In genomic region chr5:140829081-140829910, GRCm38 (mm10) we compare ENCODE assay signal across 8 mouse cellular contexts. TPM values are rescaled to one million over a fixed set of nuclear protein-coding genes. Genes with fewer than 3 reads are reported as not detected.
A peak's percentile ranks its signal among the peaks of the same experiment; 100 is the strongest.
DNase-seq lines count a peak whose midpoint lies in the region; ATAC-seq and TF ChIP-seq lines count a peak whose summit lies in the region.

No protein-coding gene starts in this region.

- H3K36me3 ChIP-seq in CH12.LX (replicated peaks in 1 of 2; ENCODE audit: control insufficient read depth in 1 of 2, insufficient read depth in 1 of 2, low read length in 1 of 2), result peaks cover 0 to 5% of the 10 kb centered on the region in 2 experiments
- 0 out of 2 replicates have a peak, but pooled peaks cover 6% of the 10 kb centered on the region for H3K36me3 ChIP-seq in forebrain, embryonic 12.5 days (replicated peaks)
- H3K36me3 ChIP-seq in midbrain, embryonic 16.5 days (ENCODE audit: control insufficient read depth, insufficient read depth, low read length), result no peaks in the 10 kb centered on the region

- TF ChIP-seq POLR2A in CH12.LX (IDR thresholded peaks at IDR 0.05; ENCODE audit: low read depth, low read length), result no peak

- peak overlapping the region; percentile 53 to 70 (median 65) for H3K4me3 ChIP-seq in CH12.LX (replicated peaks in 1 of 3; ENCODE audit: low read depth in 2 of 3, low read length in 2 of 3, poor library complexity in 1 of 3)
- H3K4me3 ChIP-seq in forebrain, embryonic 12.5 days (replicated peaks), result peak overlapping the region; percentile 77
- H3K4me3 ChIP-seq in midbrain, embryonic 16.5 days (ENCODE audit: low read depth, low read length), result peak overlapping the region; percentile 83

- 0 out of 2 replicates have a peak, but pooled peaks have one; percentile 0 for ATAC-seq in forebrain, embryonic 12.5 days (ENCODE audit: low FRiP score)
- ATAC-seq in midbrain, embryonic 16.5 days, result 0 out of 2 replicates have a peak, but pooled peaks have one; percentile 1

- dilution Hi-C loops in CH12.LX (cut with MboI; ENCODE audit: extremely low pct_ligation_motif_present, extremely low pct_unique_long_range_greater_than_20kb, low sequenced_read_pairs), result no loop called here

- H3K27ac ChIP-seq in CH12.LX (ENCODE audit: insufficient read depth, low read depth), result no peak overlapping the region
- H3K27ac ChIP-seq in forebrain, embryonic 12.5 days, result 0 out of 2 replicates have a peak overlapping the region, but pooled peaks have one; percentile 61
- H3K27ac ChIP-seq in midbrain, embryonic 16.5 days (ENCODE audit: low read length), result peak overlapping the region; percentile 79

- H3K9me3 ChIP-seq in CH12.LX (replicated peaks; ENCODE audit: low read length), result no peaks in the 10 kb centered on the region
- H3K9me3 ChIP-seq in forebrain, embryonic 12.5 days, result no peaks in the 10 kb centered on the region
- H3K9me3 ChIP-seq in midbrain, embryonic 16.5 days (replicated peaks; ENCODE audit: control insufficient read depth, low read length, poor library complexity, severe bottlenecking), result no peaks in the 10 kb centered on the region

- TF ChIP-seq RAD21 in CH12.LX (IDR thresholded peaks at IDR 0.05; ENCODE audit: low read depth, low read length), result peak; percentile 1

- in situ Hi-C loops in CH12.LX (cut with MboI; ENCODE audit: low pct_ligation_motif_present, low pct_unique_long_range_greater_than_20kb, low sequenced_read_pairs), result loop anchor here (5.0 to 25.0 kb wide), 2 partner anchors 57 to 1483 kb away; no protein-coding TSS in a partner anchor

- no peak for TF ChIP-seq EP300 in CH12.LX (IDR thresholded peaks at IDR 0.05; ENCODE audit: low read length)

- peak in 1 of 2 experiments; percentile 10; a peak in 1 of 4 replicates for TF ChIP-seq CTCF in CH12.LX (conservative IDR thresholded peaks at IDR 0.05 in 1 of 2, IDR thresholded peaks at IDR 0.05 in 1 of 2; ENCODE audit: low read depth in 2 of 2, low read length in 2 of 2)

- WGBS in forebrain, embryonic 12.5 days, result 38% methylated on average over 18 of the region's 18 CpGs
- WGBS in midbrain, embryonic 16.5 days, result 37% methylated on average over 18 of the region's 18 CpGs

- H3K27me3 ChIP-seq in CH12.LX (replicated peaks), result peaks cover 1% of the 10 kb centered on the region
- H3K27me3 ChIP-seq in forebrain, embryonic 12.5 days, result peaks cover 6% of the 10 kb centered on the region; the same call in 1 of the 2 replicates
- no peaks in the 10 kb centered on the region for H3K27me3 ChIP-seq in midbrain, embryonic 16.5 days (ENCODE audit: control insufficient read depth, insufficient read depth, low read depth, low read length)

- H3K4me2 ChIP-seq in CH12.LX (ENCODE audit: insufficient read depth, low read depth, poor library complexity, severe bottlenecking), result peak overlapping the region; percentile 35
- peak overlapping the region; percentile 96 for H3K4me2 ChIP-seq in forebrain, embryonic 12.5 days
- peak overlapping the region; percentile 95 for H3K4me2 ChIP-seq in midbrain, embryonic 16.5 days (ENCODE audit: low read length)

- DNase-seq in adrenal gland, adult 8-10 months, result peak; percentile 66
- no peak for DNase-seq in adrenal gland, adult 18-20 months (ENCODE audit: low spot score in 2 of 2)
- no peak for DNase-seq in CH12.LX (ENCODE audit: extremely low read depth)
- DNase-seq in kidney, postnatal 25 days, result peak; percentile 54
- no peak for DNase-seq in frontal cortex, postnatal 10 days (ENCODE audit: low spot score in 2 of 2)
- no peak for DNase-seq in right cerebral cortex, postnatal 36 days (ENCODE audit: low spot score in 2 of 2)

- peaks cover 10 to 27% of the 10 kb centered on the region in 2 experiments for H3K4me1 ChIP-seq in CH12.LX (ENCODE audit: control insufficient read depth in 1 of 2, insufficient read depth in 2 of 2)
- peaks cover 32% of the 10 kb centered on the region for H3K4me1 ChIP-seq in forebrain, embryonic 12.5 days
- peaks cover 33% of the 10 kb centered on the region for H3K4me1 ChIP-seq in midbrain, embryonic 16.5 days (ENCODE audit: control insufficient read depth, insufficient read depth, low read length)

- no peaks in the 10 kb centered on the region; the same call in 1 of the 2 replicates for H3K79me2 ChIP-seq in CH12.LX (replicated peaks; ENCODE audit: control insufficient read depth, extremely low read depth, insufficient read depth, poor library complexity, severe bottlenecking)

- H3K9ac ChIP-seq in CH12.LX (ENCODE audit: insufficient read depth, low read depth), result peak overlapping the region; percentile 18
- peak overlapping the region; percentile 70 for H3K9ac ChIP-seq in forebrain, embryonic 12.5 days
- H3K9ac ChIP-seq in midbrain, embryonic 16.5 days (ENCODE audit: low read depth, low read length), result peak overlapping the region; percentile 82

TF ChIP-seq in CH12.LX, 34 proteins besides CTCF, POLR2A, EP300 and RAD21:
- TF ChIP-seq E2F4 (IDR thresholded peaks at IDR 0.05; ENCODE audit: insufficient replicate concordance, low read depth, low read length) (no peak), SMC3 (IDR thresholded peaks at IDR 0.05; ENCODE audit: low read depth, low read length) (no peak), PAX5 (IDR thresholded peaks at IDR 0.05; ENCODE audit: low read length) (no peak)
TF ChIP-seq in CH12.LX: peak in this region for 0.

RNA-seq across cellular contexts. Expression of gene Gna12, which starts 0.9 kb away (rescaled TPM):
- total RNA-seq in adrenal gland, adult 8-10 months (2022), result 100 to 1,000 TPM; 135 to 173 (median 141) TPM
- 100 to 1,000 TPM; 106 to 124 TPM for total RNA-seq in adrenal gland, adult 18-20 months (2021)
- total RNA-seq in CH12.LX (2012; rRNA removed) (13.8 and 15.8 TPM in 2 replicates), CH12.LX (2014; rRNA removed) (9.9 and 11.5 TPM in 2 replicates)
- polyA plus RNA-seq in CH12.LX (2012; ENCODE audit: insufficient read length, low read depth), result 12.9 and 15.4 TPM in 2 replicates
- 11.8 and 23.9 TPM in 2 replicates for polyA plus RNA-seq in forebrain, embryonic 12.5 days (2016; fragmentation: Nextera tagmentation; extraction: Ambion mirVana)
- 9.3 and 11.0 TPM in 2 replicates for polyA plus RNA-seq in midbrain, embryonic 16.5 days (2015; fragmentation: Nextera tagmentation; extraction: Ambion mirVana)

Comparison
In these comparisons a context has a peak if more than half of its experiments do, and no peak if none do; other contexts are left out.
1. DNase-seq: peak in adrenal gland, adult 8-10 months (single experiment) and kidney, postnatal 25 days (2 of 2); none in adrenal gland, adult 18-20 months (0 of 2), CH12.LX (single experiment), frontal cortex, postnatal 10 days (0 of 2) and right cerebral cortex, postnatal 36 days (0 of 2).
2. H3K4me2 ChIP-seq: peak in every context shown above with its lines; median percentile 96 in forebrain, embryonic 12.5 days; 95 in midbrain, embryonic 16.5 days; 35 in CH12.LX.
3. H3K9ac ChIP-seq: peak in every context shown above with its lines; median percentile 82 in midbrain, embryonic 16.5 days; 70 in forebrain, embryonic 12.5 days; 18 in CH12.LX.
4. RNA of gene Gna12, which starts 0.9 kb away (total RNA-seq): 135 to 173 TPM in adrenal gland, adult 8-10 months and 106 to 124 TPM in adrenal gland, adult 18-20 months; 9.9 to 15.8 TPM in CH12.LX; every median in the first group is over 4 times any median in the second.
5. Peak in every context shown above with its lines, with median percentiles within 50 percentile points of each other: H3K4me3 ChIP-seq.